Mouse (Mus musculus): ENCODE measurements around the gene Tenm4. TPM values are rescaled to one million over a fixed set of nuclear protein-coding genes. Genes with fewer than 3 reads are reported as not detected.

The Tenm4 gene
- polyA plus RNA-seq, 1 experiment from 2014 or later: 0.68 TPM

- no peaks in the 10 kb centered on the region for H3K4me1 ChIP-seq (ENCODE audit: insufficient read depth)
- no peak overlapping the region for H3K9ac ChIP-seq (replicated peaks)
- no peaks in the 10 kb centered on the region for H3K36me3 ChIP-seq (replicated peaks; ENCODE audit: insufficient read depth, low read length)
- H3K27me3 ChIP-seq (ENCODE audit: insufficient read depth, low read length): no peaks in the 10 kb centered on the region
- DNase-seq (no peak), ATAC-seq (no peak)
- no peaks in the 10 kb centered on the region for H3K9me3 ChIP-seq (ENCODE audit: low read length)
- TF ChIP-seq EP300 (IDR thresholded peaks at IDR 0.05; ENCODE audit: low read depth) (no peak), CTCF (IDR thresholded peaks at IDR 0.05; ENCODE audit: low read depth) (no peak)
- H3K27ac ChIP-seq (ENCODE audit: low read depth): no peak overlapping the region
- H3K4me3 ChIP-seq (ENCODE audit: low read depth, low read length): no peak overlapping the region
- 41% methylated on average over 6 of the region's 6 CpGs for WGBS (ENCODE audit: insufficient replicate concordance)
- H3K4me2 ChIP-seq (ENCODE audit: low read depth, low read length): no peak overlapping the region
These were observed 57.7 kb downstream of the Tenm4 start for GRCm38 (mm10) chr7:96228562-96229268.

GRCm38 (mm10) chr7:96230006-96230719, 59.1 kb downstream of the Tenm4 start:
- no peak overlapping the region for H3K9ac ChIP-seq (replicated peaks)
- H3K36me3 ChIP-seq (replicated peaks; ENCODE audit: insufficient read depth, low read length): no peaks in the 10 kb centered on the region
- H3K4me3 ChIP-seq (ENCODE audit: low read depth, low read length): no peak overlapping the region
- no peaks in the 10 kb centered on the region for H3K9me3 ChIP-seq (ENCODE audit: low read length)
- H3K27me3 ChIP-seq (ENCODE audit: insufficient read depth, low read length): no peaks in the 10 kb centered on the region
- no peak for TF ChIP-seq EP300 (IDR thresholded peaks at IDR 0.05; ENCODE audit: low read depth)
- no peak for TF ChIP-seq CTCF (IDR thresholded peaks at IDR 0.05; ENCODE audit: low read depth)
- no peak for DNase-seq
- H3K4me1 ChIP-seq (ENCODE audit: insufficient read depth): no peaks in the 10 kb centered on the region
- WGBS (ENCODE audit: insufficient replicate concordance): 63% methylated on average over 8 of the region's 8 CpGs
- H3K4me2 ChIP-seq (ENCODE audit: low read depth, low read length): no peak overlapping the region
- H3K27ac ChIP-seq (ENCODE audit: low read depth): no peak overlapping the region
- no peak for ATAC-seq

GRCm38 (mm10) chr7:96230720-96231241, 59.7 kb downstream of the Tenm4 start:
- no peak overlapping the region for H3K27ac ChIP-seq (ENCODE audit: low read depth)
- H3K9ac ChIP-seq (replicated peaks): no peak overlapping the region
- no peak overlapping the region for H3K4me3 ChIP-seq (ENCODE audit: low read depth, low read length)
- H3K27me3 ChIP-seq (ENCODE audit: insufficient read depth, low read length): no peaks in the 10 kb centered on the region
- TF ChIP-seq CTCF (IDR thresholded peaks at IDR 0.05; ENCODE audit: low read depth) (no peak), EP300 (IDR thresholded peaks at IDR 0.05; ENCODE audit: low read depth) (no peak)
- no peaks in the 10 kb centered on the region for H3K4me1 ChIP-seq (ENCODE audit: insufficient read depth)
- ATAC-seq: no peak
- no peak overlapping the region for H3K4me2 ChIP-seq (ENCODE audit: low read depth, low read length)
- no peaks in the 10 kb centered on the region for H3K9me3 ChIP-seq (ENCODE audit: low read length)
- no peaks in the 10 kb centered on the region for H3K36me3 ChIP-seq (replicated peaks; ENCODE audit: insufficient read depth, low read length)
- no peak for DNase-seq
- WGBS (ENCODE audit: insufficient replicate concordance): 41% methylated on average over 9 of the region's 9 CpGs

- Histone ChIP-seq H3K4me2 (ENCODE audit: low read depth, low read length) (no peak overlapping the region), H3K9ac (replicated peaks) (no peak overlapping the region), H3K4me1 (ENCODE audit: insufficient read depth) (no peaks in the 10 kb centered on the region), H3K36me3 (replicated peaks; ENCODE audit: insufficient read depth, low read length) (no peaks in the 10 kb centered on the region), H3K27me3 (ENCODE audit: insufficient read depth, low read length) (no peaks in the 10 kb centered on the region), H3K27ac (ENCODE audit: low read depth) (no peak overlapping the region), H3K9me3 (ENCODE audit: low read length) (no peaks in the 10 kb centered on the region), H3K4me3 (ENCODE audit: low read depth, low read length) (no peak overlapping the region)
- 58% methylated on average over 6 of the region's 6 CpGs for WGBS (ENCODE audit: insufficient replicate concordance)
- DNase-seq (no peak), ATAC-seq (no peak)
- TF ChIP-seq EP300 (IDR thresholded peaks at IDR 0.05; ENCODE audit: low read depth) (no peak), CTCF (IDR thresholded peaks at IDR 0.05; ENCODE audit: low read depth) (no peak)
These were observed 64.8 kb downstream of the Tenm4 start for GRCm38 (mm10) chr7:96235847-96236246.

- ATAC-seq (no peak), DNase-seq (no peak)
- Histone ChIP-seq H3K4me2 (ENCODE audit: low read depth, low read length) (no peak overlapping the region), H3K27ac (ENCODE audit: low read depth) (no peak overlapping the region), H3K36me3 (replicated peaks; ENCODE audit: insufficient read depth, low read length) (no peaks in the 10 kb centered on the region), H3K4me3 (ENCODE audit: low read depth, low read length) (no peak overlapping the region), H3K9me3 (ENCODE audit: low read length) (no peaks in the 10 kb centered on the region), H3K4me1 (ENCODE audit: insufficient read depth) (no peaks in the 10 kb centered on the region), H3K27me3 (ENCODE audit: insufficient read depth, low read length) (no peaks in the 10 kb centered on the region), H3K9ac (replicated peaks) (no peak overlapping the region)
- 38% methylated on average over 2 of the region's 2 CpGs for WGBS (ENCODE audit: insufficient replicate concordance)
- TF ChIP-seq CTCF (IDR thresholded peaks at IDR 0.05; ENCODE audit: low read depth): no peak
- TF ChIP-seq EP300 (IDR thresholded peaks at IDR 0.05; ENCODE audit: low read depth): no peak
These were observed 69.6 kb downstream of the Tenm4 start for GRCm38 (mm10) chr7:96240661-96241060.

- Histone ChIP-seq H3K9me3 (ENCODE audit: low read length) (no peaks in the 10 kb centered on the region), H3K4me1 (ENCODE audit: insufficient read depth) (no peaks in the 10 kb centered on the region), H3K4me3 (ENCODE audit: low read depth, low read length) (no peak overlapping the region), H3K27ac (ENCODE audit: low read depth) (no peak overlapping the region), H3K4me2 (ENCODE audit: low read depth, low read length) (no peak overlapping the region), H3K36me3 (replicated peaks; ENCODE audit: insufficient read depth, low read length) (no peaks in the 10 kb centered on the region), H3K27me3 (ENCODE audit: insufficient read depth, low read length) (no peaks in the 10 kb centered on the region), H3K9ac (replicated peaks) (no peak overlapping the region)
- ATAC-seq (no peak), DNase-seq (no peak)
- WGBS (ENCODE audit: insufficient replicate concordance): 59% methylated on average over 4 of the region's 4 CpGs
- TF ChIP-seq CTCF (IDR thresholded peaks at IDR 0.05; ENCODE audit: low read depth): no peak
- TF ChIP-seq EP300 (IDR thresholded peaks at IDR 0.05; ENCODE audit: low read depth): no peak
These were observed 71.5 kb downstream of the Tenm4 start for GRCm38 (mm10) chr7:96242328-96243185.

All from liver, postnatal 0 days (tissue).